Mouse (Mus musculus) layer of hippocampus, adult 11-12 months (tissue): Measurements from ENCODE around the gene D930007J09Rik.

Source experiments
- DNase-seq: peaks from one replicate; pipeline ENCODE4 v3.0.0; 2022; ENCODE audit warnings: low spot score

Gene D930007J09Rik

DNA sequence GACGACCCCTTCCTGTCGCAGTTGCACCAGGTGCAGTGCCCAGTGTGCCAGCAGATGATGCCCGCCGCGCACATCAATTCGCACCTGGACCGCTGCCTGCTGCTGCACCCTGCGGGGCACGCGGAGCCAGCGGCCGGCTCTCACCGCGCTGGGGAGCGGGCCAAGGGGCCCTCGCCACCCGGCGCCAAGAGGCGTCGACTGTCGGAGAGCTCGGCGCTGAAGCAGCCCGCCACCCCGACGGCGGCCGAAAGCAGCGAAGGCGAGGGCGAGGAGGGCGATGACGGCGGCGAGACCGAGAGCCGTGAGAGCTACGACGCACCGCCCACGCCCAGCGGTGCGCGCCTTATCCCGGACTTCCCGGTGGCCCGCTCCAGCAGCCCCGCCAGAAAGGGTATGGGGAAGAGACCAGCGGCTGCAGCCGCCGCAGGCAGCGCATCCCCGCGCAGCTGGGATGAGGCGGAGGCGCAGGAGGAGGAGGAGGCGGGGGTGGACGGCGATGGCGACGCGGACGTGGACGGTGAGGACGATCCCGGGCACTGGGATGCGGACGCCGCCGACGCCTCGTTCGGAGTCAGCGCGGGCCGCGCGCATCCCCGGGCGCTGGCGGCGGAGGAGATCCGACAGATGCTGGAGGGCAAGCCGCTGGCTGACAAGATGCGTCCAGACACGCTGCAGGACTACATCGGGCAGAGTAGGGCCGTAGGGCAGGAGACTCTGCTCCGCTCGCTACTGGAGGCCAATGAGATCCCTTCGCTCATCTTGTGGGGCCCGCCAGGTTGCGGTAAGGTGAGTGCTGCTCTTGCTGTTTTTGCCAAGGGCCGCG, at the start of gene D930007J09Rik:
Gene D930007J09Rik, minus strand, starts transcription at position 591 of the 823 bp plus-strand sequence.
- peak; percentile 51 for DNase-seq

DNA sequence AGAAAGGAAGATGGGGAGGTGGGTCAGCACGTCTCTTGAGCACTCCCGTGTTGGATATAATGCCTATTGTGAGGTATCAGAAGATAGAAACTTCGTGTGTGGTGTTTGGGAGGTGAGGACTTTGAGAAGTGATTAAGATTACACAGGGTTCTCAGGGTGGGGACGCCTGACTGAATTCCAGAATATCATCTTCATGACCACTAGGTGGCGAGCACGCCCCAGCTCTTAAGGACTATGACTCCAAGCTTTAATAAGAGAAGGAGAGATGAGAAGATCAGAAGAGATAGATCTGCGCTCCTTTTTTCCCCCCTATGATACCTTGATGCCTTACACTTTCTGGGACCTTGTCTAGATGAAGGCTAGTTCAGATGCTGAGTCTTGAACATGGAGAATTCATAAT, 49.3 kb upstream of the D930007J09Rik start:
- DNase-seq: peak; percentile 55

DNA sequence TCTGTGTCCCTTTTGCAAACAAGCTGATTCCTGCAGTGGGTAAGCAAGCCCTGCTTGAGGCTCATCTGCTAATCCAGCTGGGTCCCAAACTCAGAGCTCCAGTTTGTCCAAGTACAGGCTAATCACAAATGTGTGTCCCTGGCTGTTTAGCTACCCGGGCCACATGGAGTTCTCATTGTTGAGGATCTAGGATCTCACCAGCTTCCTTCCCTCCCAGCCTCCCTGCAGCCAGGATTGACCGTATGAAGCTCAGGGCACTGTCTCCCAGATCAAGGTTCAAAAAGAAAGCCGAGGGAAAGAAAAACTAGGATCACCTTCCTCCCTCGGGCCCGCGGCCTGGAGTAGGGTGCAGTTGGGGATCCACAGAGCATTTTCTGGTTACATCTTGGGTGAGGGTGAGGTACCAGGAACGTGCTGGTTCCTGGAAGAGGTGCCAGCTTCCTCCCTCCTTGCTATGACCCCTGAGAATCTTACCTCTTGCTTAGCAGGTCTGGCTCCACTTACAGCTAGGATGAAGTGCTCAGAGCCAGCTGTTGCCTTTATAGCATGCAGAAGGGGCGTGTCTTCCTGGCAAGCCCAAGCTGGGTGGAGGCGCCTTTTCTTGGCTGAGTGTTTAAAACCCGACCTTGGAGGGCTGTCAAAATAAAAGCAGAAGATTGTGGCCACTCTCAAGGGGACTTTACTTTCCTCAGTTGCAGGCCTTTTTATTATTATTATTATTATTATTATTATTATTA, 48.2 kb upstream of the D930007J09Rik start, which contains the start of gene Serpinb1a:
Gene Serpinb1a, minus strand, starts transcription at position 518 of the 737 bp plus-strand sequence.
- DNase-seq: no peak

DNA sequence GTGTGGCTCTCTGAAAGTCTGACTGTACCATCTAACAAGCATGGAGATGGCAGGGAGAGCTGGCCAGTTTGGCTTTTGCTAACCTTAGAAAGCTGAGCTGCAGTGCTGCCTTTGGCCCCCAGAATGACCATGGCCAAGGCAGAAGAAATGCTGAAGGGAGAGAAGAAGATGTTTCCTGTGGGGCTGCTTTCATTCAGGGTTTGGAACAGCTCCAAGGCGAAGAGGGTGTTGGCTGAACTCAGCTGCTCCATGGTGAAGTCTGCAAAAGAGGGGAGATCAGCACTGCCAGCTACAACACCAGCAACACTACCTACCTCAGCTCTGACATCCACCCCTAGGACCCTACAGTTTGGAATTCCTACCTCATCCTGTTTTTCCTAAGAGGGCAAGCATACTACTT, 47.5 kb upstream of the D930007J09Rik start:
- no peak for DNase-seq

DNA sequence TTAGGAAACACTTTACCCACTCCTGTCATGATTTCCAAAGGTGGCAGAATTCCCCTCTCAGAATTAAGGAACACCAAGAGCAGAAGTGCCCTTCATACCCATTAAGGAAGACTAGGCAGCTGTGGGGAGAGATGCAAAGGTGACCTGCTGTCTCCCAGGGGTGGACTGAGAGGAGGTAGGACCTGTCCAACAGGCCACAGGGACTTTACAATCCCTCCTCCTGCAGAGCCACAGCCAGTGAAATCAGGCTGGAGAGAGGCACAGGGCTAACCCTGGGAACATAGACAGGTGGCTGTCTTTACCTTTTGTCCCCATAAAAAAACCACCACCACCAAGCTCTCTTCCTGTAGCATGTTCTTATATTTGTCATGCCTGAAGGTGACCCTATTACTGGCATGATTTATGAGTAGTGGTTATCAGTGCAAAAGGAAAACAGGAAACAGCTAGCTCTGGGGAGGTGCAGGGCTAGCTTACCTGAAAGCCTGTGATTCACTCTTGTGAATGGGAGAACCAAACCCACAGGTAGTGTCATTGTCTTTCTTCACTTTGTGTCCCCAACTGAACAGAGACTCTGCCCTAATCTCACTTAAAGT, 47.0 kb upstream of the D930007J09Rik start:
- DNase-seq: no peak

DNA sequence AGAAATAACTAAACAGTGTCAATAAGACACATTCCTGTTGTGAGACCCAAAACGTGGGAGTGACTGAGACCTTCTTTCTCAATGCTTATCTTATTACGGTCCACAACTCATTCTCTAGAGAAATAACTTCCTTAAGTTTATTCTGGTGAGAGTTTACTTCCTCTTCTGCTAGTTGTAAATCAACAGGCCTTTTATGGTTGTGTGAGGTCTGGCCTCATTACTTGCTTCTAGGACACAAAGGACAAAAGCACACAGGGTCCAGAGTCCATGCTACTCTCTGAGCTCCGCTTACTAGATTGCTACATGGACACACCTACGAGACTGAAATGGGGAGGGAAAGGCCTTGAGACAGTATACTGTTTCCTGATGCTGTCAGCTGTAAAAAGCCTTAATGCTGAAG, 46.4 kb upstream of the D930007J09Rik start:
- DNase-seq: no peak

DNA sequence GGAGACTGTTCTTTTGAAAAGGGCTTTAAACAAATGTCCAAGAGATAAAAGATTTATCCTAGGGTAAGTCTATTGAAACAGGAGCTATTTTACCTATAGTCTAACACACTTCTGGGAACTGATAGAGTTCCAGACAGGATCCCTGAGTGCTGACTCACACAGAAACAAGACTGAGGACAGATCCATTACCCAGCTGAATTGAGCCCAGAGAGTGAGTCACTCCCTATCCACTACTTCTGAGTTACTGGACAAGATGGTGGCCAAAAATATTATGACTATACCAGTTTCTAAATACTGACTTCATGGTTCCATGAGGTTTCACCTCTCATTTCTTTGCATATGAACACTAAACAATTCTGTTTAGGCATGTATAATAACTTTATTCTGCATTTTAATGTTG, 43.6 kb upstream of the D930007J09Rik start:
- no peak for DNase-seq

DNA sequence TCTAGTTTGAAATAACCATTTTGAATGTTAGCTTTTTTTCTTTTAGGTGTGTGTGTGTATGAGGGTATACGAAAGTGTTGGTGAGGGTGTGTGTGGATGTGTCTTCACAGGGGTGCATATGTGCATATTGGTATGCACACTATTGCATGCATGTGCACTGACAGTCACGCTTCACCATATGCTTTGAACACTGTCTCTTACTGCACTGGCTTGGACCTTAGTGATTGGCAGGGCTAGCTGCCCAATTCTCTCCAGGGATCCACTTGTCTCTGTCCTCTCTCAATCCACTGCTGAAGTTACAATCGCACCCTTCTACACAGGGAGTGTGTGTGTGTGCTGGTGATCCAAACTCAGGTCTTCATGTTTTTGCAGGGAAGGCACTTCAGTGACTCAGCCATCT, 38.7 kb upstream of the D930007J09Rik start:
- no peak for DNase-seq

DNA sequence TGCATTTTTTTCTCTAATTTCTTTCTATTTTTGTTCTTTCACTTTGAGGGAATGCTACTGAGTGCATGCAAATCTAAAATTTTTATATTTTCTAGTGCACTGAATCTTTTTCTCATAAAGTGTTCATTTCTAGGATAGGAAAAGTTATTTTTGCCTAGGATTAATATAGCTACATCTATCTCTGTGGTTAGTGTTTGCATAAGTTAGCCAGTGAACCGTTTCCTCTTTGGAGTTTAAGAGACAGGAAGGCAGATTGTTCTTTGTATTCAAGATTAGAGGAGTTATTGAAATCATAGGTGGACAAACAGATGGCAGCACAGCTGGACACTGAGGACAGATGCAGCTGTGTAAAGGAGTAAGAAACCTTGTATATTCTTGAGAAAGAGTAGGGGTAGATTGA, 36.7 kb upstream of the D930007J09Rik start:
- DNase-seq: no peak

DNA sequence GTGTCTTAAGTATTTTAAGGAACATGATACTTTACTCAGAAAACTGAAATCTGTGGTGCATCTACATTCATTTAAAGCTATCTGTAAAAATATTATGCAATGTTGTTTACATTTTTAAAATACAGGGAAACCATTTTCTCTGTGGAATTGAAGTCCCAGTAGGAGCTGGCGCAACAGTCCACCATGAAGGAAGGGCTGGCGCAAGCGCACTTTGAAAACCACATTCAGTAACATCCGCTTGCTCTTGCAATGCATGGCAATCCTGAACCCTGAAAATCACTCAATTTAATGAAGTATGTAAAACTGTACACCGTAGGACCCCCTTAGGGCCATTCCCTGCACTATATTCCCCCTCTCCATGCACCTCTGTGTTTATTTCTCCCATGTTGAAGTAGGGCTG, 31.9 kb upstream of the D930007J09Rik start:
- DNase-seq: no peak

DNA sequence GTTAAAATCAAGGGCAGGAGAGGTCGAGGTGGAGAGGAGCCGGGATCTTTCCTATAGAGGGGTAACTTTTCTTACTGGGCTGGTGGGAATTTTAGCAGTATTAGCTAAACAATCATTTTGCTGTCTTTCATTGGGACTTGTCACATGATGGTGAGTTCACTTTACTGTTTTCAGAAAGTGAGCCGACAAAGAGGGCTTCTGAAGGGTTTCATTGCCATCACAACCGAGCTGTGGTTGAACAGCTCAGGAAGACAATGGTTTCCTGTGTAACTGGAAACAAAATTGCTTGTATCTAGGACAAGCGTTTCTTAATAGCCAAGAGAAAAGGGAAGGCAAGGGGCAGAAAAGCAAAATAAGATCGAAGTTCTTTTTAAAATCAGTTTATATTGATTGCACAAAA, 30.6 kb upstream of the D930007J09Rik start:
- DNase-seq: no peak

DNA sequence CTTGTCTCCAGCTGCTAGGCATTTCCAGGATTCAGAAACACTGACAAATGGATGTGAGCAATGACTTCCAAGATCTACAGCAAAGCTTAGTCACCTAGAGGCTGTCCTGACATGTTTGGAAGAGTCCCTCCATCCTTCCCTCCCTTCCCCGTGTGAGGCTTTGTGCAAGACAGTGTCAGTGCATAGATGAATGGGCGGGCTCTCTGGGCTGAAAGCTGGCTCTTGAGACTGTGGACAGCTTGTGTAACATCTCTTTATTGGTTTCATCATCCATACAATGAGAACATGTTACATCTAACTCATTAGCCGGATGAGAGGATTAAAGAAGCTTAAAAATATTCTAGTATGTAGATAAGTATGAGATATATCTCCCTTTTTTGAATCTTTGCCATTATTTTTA, 30.1 kb upstream of the D930007J09Rik start:
- no peak for DNase-seq

DNA sequence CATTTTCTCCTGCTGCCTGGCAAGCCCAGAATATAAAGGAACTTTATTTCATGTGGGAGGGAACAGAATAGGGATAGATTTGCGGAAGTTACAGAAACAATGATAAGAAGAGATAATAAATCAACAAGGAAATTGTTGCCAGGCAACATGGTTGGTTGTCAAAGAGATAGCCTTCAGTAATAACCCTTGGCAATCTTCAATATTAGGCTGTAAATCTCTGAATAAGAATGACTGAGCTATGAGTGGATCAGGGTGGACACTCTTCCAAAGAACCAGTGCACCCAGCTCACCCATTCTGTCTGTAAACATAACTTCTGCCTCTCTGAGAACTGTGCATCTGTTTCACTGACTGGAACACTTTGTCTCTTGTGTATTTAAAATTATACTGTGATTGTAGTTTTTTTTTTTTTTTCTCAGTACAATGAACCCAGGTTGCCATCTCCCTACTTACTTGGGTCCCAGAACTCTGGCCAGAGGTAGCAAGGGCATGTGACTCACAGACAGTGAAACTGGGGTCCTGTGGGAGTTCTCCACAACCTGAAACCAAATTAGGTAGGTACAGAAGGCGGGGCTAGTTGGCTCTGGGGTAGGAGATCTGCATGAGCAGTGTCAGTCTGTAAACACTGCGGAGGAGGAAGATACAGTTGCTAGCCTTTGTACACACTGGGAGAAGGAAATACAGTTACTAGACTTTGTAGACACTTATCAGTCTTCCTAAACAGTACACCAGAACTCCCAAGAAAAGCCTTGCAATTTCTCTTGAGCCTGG, 29.0 kb upstream of the D930007J09Rik start:
- DNase-seq: no peak

DNA sequence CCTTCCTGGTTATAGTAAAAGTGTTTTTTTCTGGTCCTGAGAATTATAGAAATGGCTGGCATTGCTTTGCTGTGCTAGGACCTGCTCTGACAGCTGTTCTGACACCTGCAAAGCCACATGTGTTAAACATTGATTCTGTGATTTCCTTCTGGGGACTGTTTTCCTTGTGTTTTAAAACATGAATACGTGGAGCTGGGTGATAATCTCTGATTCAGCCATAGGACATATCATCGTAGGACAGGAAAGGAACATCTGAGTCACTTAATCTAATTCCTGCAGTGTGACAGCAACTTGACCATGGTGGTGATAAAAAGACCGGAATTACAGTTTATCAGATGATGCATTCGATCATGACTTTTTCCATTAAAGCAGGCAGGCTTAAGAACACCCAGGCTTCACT, 26.2 kb upstream of the D930007J09Rik start:
- DNase-seq: no peak

DNA sequence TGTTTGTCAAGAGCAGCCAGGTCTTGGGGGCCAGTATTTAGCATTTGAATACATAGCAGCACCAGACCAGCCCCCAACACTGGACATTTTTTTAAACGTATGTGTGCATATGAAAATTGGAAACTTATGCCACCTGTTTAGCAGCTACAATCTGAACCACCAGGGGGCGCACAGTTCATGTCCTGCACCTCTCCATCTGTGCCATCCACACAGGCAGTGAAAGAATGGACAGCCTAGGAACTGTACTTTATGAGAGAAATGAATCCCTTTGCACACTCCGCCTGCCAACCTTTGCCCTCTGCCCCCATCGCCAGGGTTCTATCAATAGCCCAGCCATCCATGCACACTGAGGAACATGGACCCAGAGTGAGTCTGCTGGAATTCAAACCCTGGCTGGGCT, 25.3 kb upstream of the D930007J09Rik start:
- peak; percentile 77 for DNase-seq

DNA sequence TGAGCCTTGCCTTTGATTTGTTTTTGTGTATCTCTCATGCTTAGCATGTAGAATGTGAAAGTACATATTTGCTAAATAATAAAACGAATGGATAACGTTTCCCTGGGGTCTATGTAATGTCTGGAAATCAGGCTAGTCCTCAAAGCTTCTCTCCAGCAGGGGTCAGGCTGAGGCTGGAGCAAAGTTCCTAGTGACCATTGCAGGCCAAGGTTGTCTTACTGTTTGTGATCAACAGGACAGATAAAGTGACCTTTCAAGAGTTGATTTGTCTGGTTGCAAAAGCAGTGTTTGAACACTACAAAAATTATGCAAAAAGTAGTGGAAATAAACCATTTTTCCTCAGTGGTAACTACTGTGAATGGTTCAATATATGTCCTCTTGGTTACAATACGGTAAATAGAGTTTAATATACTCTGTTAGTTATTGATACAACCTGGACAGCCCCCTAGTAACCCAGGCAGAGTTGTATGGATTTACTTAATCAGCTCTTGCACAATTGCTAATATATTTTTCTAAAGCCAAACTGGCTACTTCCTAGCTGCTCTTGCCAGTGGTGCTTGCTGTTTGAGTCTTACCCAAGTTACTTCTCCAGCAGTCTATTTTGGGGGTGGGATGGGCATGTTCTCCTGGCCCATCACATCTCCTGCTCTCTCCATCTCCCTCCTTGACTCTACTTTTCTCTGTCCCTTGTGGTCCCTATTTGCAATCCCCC, 24.6 kb upstream of the D930007J09Rik start:
- no peak for DNase-seq

DNA sequence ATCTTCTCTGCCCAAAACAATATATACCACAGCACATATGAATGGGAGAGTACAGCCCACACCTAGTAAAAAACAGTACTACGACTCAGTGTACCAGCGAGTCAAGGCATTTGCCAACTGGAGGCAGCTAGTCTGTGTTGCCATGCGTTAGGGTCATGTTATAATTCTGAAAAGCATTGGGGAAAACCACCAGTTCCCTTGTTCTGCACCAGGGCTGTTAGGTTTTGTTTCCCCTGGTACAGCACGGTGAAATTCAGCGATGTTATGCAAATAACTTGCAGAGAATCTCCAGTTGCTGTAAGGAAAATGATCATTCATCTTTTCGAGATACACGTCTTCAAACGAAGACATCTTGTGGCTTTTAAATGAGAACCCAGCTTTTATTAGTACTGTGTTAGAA, 22.9 kb upstream of the D930007J09Rik start:
- DNase-seq: no peak

DNA sequence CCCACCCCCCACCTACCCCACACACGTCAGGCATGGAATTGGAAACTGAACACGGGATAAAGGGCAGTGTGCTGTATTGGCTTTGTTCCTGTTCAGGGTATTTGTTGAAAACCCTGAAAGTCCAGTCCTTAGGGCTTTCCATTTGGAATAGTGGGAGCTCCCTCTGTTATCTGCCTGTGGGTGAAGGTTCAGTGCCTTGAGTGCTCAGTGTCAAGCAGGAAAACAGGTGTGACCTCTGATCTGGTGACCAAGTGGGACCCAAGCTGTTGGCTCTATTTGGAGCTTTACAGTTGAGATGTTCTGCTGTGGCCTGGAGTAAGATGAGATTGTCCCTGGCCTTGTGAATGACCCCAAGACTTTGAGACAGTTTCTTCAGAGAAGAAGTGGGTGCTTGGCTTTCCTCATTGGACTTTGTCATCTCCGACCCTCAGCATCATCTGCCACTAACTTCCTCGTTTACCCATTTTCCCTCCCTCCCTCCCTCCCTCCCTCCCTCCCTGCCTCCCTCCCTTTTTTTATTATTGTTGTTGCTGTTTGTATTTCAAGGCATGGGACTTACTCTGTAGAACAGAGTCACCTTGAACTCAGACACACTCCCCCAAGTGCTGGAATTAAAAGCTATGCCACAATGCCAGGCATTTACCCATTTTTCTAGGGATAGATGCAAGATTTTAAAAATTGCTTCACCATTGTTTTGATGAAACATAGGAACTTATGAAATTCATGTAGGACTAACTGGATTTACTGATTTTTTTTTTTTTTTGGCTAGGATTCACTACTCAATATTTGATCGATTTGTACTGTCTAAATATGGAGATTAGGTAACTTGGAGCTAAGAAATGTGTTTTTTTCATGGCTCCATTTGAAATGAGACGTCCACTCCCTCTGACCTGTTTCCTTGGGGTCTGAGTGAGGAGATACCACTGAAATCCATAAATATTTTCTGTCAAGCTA, 22.0 kb upstream of the D930007J09Rik start:
- no peak for DNase-seq

DNA sequence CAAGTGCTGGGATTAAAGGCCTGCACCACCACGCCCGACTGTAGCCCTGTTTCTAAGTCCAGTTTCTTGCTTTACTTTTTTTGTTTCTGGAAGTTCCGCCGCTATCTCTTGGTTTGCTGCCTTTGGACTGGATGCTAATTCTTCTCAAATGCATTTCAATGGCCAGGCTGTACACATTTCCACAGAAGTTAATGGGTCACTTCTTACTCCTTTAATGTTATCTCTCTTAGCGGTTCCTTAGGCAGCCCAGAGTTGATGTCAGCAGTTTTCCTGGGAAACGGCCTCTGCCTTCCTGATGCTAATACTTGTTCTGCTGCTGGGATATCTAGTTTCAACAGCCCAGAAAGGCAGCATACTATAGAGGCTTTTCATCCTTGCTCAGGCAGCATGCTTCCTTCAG, 20.5 kb upstream of the D930007J09Rik start:
- DNase-seq: no peak

DNA sequence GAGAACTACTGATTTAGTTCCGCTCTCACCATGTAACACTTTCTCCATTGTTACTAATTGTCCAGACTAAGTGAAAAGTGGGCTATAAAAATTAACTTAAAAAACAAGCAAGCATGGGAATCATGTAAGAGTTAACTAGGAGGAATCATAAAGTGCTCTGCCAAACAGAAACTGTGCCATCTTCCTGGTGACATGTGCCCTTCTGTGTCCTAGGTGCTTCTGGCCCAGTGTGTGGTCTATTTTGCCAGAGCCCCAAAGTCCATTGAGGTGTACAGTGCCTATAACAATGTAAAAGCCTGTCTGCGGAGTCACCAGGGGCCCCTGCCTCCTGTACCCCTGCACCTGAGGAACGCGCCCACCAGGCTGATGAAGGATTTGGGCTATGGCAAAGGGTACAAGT, 19.0 kb upstream of the D930007J09Rik start:
- DNase-seq: no peak
